Mouse (Mus musculus): Measurements from ENCODE around the gene Gas1. TPM values are rescaled to one million over a fixed set of nuclear protein-coding genes. Genes with fewer than 3 reads are reported as not detected.

Gene Gas1
- total RNA-seq, 1 experiment = 1.9 TPM

DNA sequence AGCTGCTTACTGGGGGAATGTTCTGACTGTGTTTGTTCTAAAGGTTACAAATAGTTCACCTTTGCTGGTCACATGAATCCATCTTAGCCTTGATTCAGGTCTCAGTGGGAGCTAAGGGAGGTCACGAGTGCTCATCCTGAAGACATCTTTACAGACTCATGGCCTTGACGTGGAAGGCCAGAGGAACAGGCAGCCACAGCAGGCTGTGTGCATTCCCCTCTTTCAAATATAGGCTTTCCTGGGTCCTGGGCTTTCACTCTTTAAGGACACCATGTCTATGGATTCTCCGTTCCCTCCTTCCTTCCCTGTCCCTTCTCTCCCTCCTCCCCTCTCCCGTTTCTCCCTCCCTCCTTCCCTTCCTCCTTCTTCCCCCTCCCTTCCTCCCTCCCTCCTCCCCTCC, 2.5 kb upstream of the Gas1 start:
- H3K9ac ChIP-seq (ENCODE audit: insufficient read depth, low read depth, low read length, poor library complexity, severe bottlenecking) = no peak overlapping the region
- H3K27ac ChIP-seq (ENCODE audit: insufficient read depth, low read depth, low read length, poor library complexity, severe bottlenecking) = no peak overlapping the region
- H3K36me3 ChIP-seq (ENCODE audit: control insufficient read depth, insufficient read depth, low read length, poor library complexity, severe bottlenecking) = no peaks in the 10 kb centered on the region
- in situ Hi-C loops (cut with MboI; ENCODE audit: low sequenced_read_pairs in 2 of 2, unreplicated experiment in 2 of 2) = no loop called here
- H3K9me3 ChIP-seq (ENCODE audit: control insufficient read depth, insufficient read depth, low read depth, low read length) = no peaks in the 10 kb centered on the region
- TF ChIP-seq ZC3H11A (IDR thresholded peaks at IDR 0.05; ENCODE audit: borderline replicate concordance, low read depth, low read length) (no peak), CHD2 (IDR thresholded peaks at IDR 0.05; ENCODE audit: low read depth, low read length) (no peak), MAFK (IDR thresholded peaks at IDR 0.05; ENCODE audit: insufficient read depth, low read depth, low read length) (no peak), ZNF384 (IDR thresholded peaks at IDR 0.05; ENCODE audit: low read depth, low read length) (no peak), HCFC1 (IDR thresholded peaks at IDR 0.05; ENCODE audit: borderline replicate concordance, insufficient read depth, low read length) (no peak)
- H3K4me1 ChIP-seq (ENCODE audit: control insufficient read depth in 2 of 2, insufficient read depth in 2 of 2, low read length in 2 of 2, poor library complexity in 1 of 2) = peaks cover 3 to 4% of the 10 kb centered on the region in 2 experiments; a peak in 2 of 4 replicates
- DNase-seq (ENCODE audit: low read depth, low spot score) = no peak
- H3K4me3 ChIP-seq (ENCODE audit: insufficient read depth in 1 of 2, low read depth in 1 of 2, low read length in 2 of 2, poor library complexity in 1 of 2, severe bottlenecking in 1 of 2) = no peak overlapping the region

DNA sequence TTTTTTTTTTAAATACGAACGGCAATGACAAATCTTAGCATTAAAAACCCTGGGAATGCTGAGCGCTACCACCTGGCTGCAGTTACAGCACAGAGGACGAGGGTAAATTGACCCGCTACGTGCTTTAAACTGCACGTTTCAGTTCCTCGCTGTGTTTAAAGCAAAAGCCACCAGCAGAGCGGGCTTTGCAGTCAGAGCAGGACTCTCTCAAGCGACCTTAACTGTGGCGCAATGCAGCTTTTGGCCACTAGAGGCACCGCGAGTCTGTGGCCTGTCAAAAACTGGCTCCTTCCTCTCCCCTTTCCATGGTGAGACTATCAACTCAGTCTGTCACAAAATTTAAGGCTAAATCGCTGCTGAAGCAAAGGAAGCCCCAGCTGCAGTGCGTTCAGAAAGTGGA, 1.3 kb upstream of the Gas1 start:
- peak; percentile 89 for DNase-seq (ENCODE audit: low read depth, low spot score)

DNA sequence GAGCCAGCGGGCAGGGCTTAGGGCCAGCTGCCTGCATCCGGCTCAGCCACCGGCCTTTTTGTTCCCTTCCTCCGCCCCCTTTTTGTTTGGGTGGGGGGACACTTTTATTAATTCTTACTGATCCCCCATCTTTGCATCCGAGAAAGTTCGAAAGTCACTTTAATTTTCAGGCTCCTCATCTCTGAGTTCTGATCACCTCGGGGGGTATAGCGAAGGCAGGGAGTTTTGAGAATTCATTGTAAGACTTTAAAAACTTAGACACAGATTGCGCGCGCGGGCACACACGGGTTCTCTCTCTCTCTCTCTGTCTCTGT, 589 bp upstream of the Gas1 start:
- no peaks in the 10 kb centered on the region for H3K9me3 ChIP-seq (ENCODE audit: control insufficient read depth, insufficient read depth, low read depth, low read length)
- no peak overlapping the region for H3K27ac ChIP-seq (ENCODE audit: insufficient read depth, low read depth, low read length, poor library complexity, severe bottlenecking)
- TF ChIP-seq HCFC1 (IDR thresholded peaks at IDR 0.05; ENCODE audit: borderline replicate concordance, insufficient read depth, low read length) (no peak), ZNF384 (IDR thresholded peaks at IDR 0.05; ENCODE audit: low read depth, low read length) (no peak)
- H3K36me3 ChIP-seq (ENCODE audit: control insufficient read depth, insufficient read depth, low read length, poor library complexity, severe bottlenecking) = no peaks in the 10 kb centered on the region
- in situ Hi-C loops (cut with MboI; ENCODE audit: low sequenced_read_pairs in 2 of 2, unreplicated experiment in 2 of 2) = no loop called here
- H3K9ac ChIP-seq (ENCODE audit: insufficient read depth, low read depth, low read length, poor library complexity, severe bottlenecking) = no peak overlapping the region
- H3K4me3 ChIP-seq (ENCODE audit: insufficient read depth in 1 of 2, low read depth in 1 of 2, low read length in 2 of 2, poor library complexity in 1 of 2, severe bottlenecking in 1 of 2) = peak overlapping the region; percentile 76 to 95; a peak in 3 of 4 replicates
- peaks cover 3 to 4% of the 10 kb centered on the region in 2 experiments; a peak in 2 of 4 replicates for H3K4me1 ChIP-seq (ENCODE audit: control insufficient read depth in 2 of 2, insufficient read depth in 2 of 2, low read length in 2 of 2, poor library complexity in 1 of 2)
- DNase-seq (ENCODE audit: low read depth, low spot score) = no peak

More for the DNA sequence above, 1.3 kb upstream of the Gas1 start:
- no peak overlapping the region for H3K27ac ChIP-seq (ENCODE audit: insufficient read depth, low read depth, low read length, poor library complexity, severe bottlenecking)
- H3K9ac ChIP-seq (ENCODE audit: insufficient read depth, low read depth, low read length, poor library complexity, severe bottlenecking) = no peak overlapping the region
- TF ChIP-seq CHD2 (IDR thresholded peaks at IDR 0.05; ENCODE audit: low read depth, low read length) (no peak), MAFK (IDR thresholded peaks at IDR 0.05; ENCODE audit: insufficient read depth, low read depth, low read length) (no peak), ZC3H11A (IDR thresholded peaks at IDR 0.05; ENCODE audit: borderline replicate concordance, low read depth, low read length) (peak; percentile 38; the same call in 1 of the 2 replicates), ZNF384 (IDR thresholded peaks at IDR 0.05; ENCODE audit: low read depth, low read length) (0 out of 2 replicates have a peak, but pooled peaks have one; percentile 43), HCFC1 (IDR thresholded peaks at IDR 0.05; ENCODE audit: borderline replicate concordance, insufficient read depth, low read length) (no peak)
- no peaks in the 10 kb centered on the region for H3K36me3 ChIP-seq (ENCODE audit: control insufficient read depth, insufficient read depth, low read length, poor library complexity, severe bottlenecking)
- H3K4me3 ChIP-seq (ENCODE audit: insufficient read depth in 1 of 2, low read depth in 1 of 2, low read length in 2 of 2, poor library complexity in 1 of 2, severe bottlenecking in 1 of 2) = peak overlapping the region in 1 of 2 experiments; percentile 18; a peak in 1 of 4 replicates
- peaks cover 3 to 4% of the 10 kb centered on the region in 2 experiments; a peak in 2 of 4 replicates for H3K4me1 ChIP-seq (ENCODE audit: control insufficient read depth in 2 of 2, insufficient read depth in 2 of 2, low read length in 2 of 2, poor library complexity in 1 of 2)
- H3K9me3 ChIP-seq (ENCODE audit: control insufficient read depth, insufficient read depth, low read depth, low read length) = no peaks in the 10 kb centered on the region
- in situ Hi-C loops (cut with MboI; ENCODE audit: low sequenced_read_pairs in 2 of 2, unreplicated experiment in 2 of 2) = no loop called here

DNA sequence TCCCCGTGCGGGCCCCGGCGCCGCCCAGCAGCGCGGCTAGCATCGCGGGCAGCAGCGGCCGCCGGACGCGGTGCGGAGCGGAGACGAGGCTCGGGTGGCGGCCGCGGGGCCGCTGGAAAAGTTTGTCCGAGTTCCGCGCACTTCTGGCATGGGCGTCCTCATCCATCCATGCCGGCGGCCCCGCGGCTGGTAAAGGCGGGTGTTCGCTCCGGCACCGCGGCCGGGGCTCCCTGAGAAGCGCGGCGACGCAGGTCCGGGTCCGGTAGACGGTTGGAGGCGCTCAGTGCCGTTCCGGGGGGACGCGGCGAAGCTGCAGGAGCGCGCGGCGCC, 424 bp downstream of the Gas1 start:
- in situ Hi-C loops (cut with MboI; ENCODE audit: low sequenced_read_pairs in 2 of 2, unreplicated experiment in 2 of 2) = no loop called here
- no peaks in the 10 kb centered on the region for H3K36me3 ChIP-seq (ENCODE audit: control insufficient read depth, insufficient read depth, low read length, poor library complexity, severe bottlenecking)
- peak; percentile 46; the same call in 1 of the 2 replicates for TF ChIP-seq HCFC1 (IDR thresholded peaks at IDR 0.05; ENCODE audit: borderline replicate concordance, insufficient read depth, low read length)
- no peak for TF ChIP-seq MAFK (IDR thresholded peaks at IDR 0.05; ENCODE audit: insufficient read depth, low read depth, low read length)
- H3K9ac ChIP-seq (ENCODE audit: insufficient read depth, low read depth, low read length, poor library complexity, severe bottlenecking) = peak overlapping the region; percentile 81
- H3K9me3 ChIP-seq (ENCODE audit: control insufficient read depth, insufficient read depth, low read depth, low read length) = no peaks in the 10 kb centered on the region
- H3K27ac ChIP-seq (ENCODE audit: insufficient read depth, low read depth, low read length, poor library complexity, severe bottlenecking) = no peak overlapping the region
- DNase-seq (ENCODE audit: low read depth, low spot score) = no peak
- peak overlapping the region; percentile 76 to 95 for H3K4me3 ChIP-seq (ENCODE audit: insufficient read depth in 1 of 2, low read depth in 1 of 2, low read length in 2 of 2, poor library complexity in 1 of 2, severe bottlenecking in 1 of 2)
- H3K4me1 ChIP-seq (ENCODE audit: control insufficient read depth in 2 of 2, insufficient read depth in 2 of 2, low read length in 2 of 2, poor library complexity in 1 of 2) = peaks cover 3 to 4% of the 10 kb centered on the region in 2 experiments; a peak in 2 of 4 replicates

DNA sequence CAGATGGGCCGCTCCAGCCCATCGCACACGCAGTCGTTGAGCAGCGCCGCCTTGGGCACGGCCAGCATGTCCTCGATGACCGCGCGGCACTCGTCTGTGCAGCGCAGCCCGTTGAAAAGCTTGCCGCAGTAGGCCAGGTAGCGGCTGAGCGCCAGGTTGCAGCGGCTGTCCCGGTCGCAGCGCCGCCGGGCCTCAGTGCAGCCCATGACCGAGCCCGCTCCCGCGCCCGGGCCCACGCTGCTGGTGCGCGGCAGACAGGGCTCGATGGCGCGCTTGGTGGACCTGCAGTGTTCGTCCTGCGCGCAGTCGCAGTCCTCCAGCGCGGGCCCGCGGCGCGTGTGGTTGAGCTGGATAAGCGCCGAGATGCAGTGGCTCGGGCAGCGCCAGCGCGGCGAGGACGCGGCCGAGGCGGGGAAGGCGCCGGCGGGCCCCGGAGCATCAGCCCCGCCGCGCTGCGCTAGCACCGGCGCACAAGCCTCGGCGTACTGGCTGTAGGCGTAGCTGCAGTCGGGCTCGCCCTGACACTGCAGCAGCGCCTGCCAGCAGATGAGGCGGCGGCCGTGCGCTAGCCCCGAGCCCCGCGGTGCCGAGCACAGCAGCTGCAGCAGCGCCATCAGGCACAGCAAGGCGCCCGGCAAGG, 909 bp downstream of the Gas1 start:
- no peak overlapping the region for H3K27ac ChIP-seq (ENCODE audit: insufficient read depth, low read depth, low read length, poor library complexity, severe bottlenecking)
- TF ChIP-seq CHD2 (IDR thresholded peaks at IDR 0.05; ENCODE audit: low read depth, low read length) = no peak
- TF ChIP-seq HCFC1 (IDR thresholded peaks at IDR 0.05; ENCODE audit: borderline replicate concordance, insufficient read depth, low read length) = no peak
- TF ChIP-seq MAFK (IDR thresholded peaks at IDR 0.05; ENCODE audit: insufficient read depth, low read depth, low read length) = no peak
- no peak for TF ChIP-seq ZC3H11A (IDR thresholded peaks at IDR 0.05; ENCODE audit: borderline replicate concordance, low read depth, low read length)
- no peak for TF ChIP-seq ZNF384 (IDR thresholded peaks at IDR 0.05; ENCODE audit: low read depth, low read length)
- in situ Hi-C loops (cut with MboI; ENCODE audit: low sequenced_read_pairs in 2 of 2, unreplicated experiment in 2 of 2) = no loop called here
- peak overlapping the region; percentile 76 to 95 for H3K4me3 ChIP-seq (ENCODE audit: insufficient read depth in 1 of 2, low read depth in 1 of 2, low read length in 2 of 2, poor library complexity in 1 of 2, severe bottlenecking in 1 of 2)
- no peaks in the 10 kb centered on the region for H3K9me3 ChIP-seq (ENCODE audit: control insufficient read depth, insufficient read depth, low read depth, low read length)
- H3K9ac ChIP-seq (ENCODE audit: insufficient read depth, low read depth, low read length, poor library complexity, severe bottlenecking) = peak overlapping the region; percentile 81
- DNase-seq (ENCODE audit: low read depth, low spot score) = no peak
- H3K4me1 ChIP-seq (ENCODE audit: control insufficient read depth in 2 of 2, insufficient read depth in 2 of 2, low read length in 2 of 2, poor library complexity in 1 of 2) = peaks cover 3 to 6% of the 10 kb centered on the region in 2 experiments; a peak in 2 of 4 replicates
- no peaks in the 10 kb centered on the region for H3K36me3 ChIP-seq (ENCODE audit: control insufficient read depth, insufficient read depth, low read length, poor library complexity, severe bottlenecking)
